Mouse (Mus musculus): Measurements from ENCODE around the gene Anxa6.

GRCm38 (mm10) chr11:55011440-55011839, 21.8 kb downstream of the Anxa6 start:
- TF ChIP-seq CTCF (IDR thresholded peaks at IDR 0.05) (no peak), POLR2A (IDR thresholded peaks at IDR 0.05; ENCODE audit: insufficient read depth, low read depth, low read length) (no peak), EP300 (IDR thresholded peaks at IDR 0.05; ENCODE audit: insufficient read depth, low read depth, low read length) (no peak)

All from heart, adult 2 months (tissue).